ENCODE assay signal across 10 mouse cellular contexts in the genomic region with DNA sequence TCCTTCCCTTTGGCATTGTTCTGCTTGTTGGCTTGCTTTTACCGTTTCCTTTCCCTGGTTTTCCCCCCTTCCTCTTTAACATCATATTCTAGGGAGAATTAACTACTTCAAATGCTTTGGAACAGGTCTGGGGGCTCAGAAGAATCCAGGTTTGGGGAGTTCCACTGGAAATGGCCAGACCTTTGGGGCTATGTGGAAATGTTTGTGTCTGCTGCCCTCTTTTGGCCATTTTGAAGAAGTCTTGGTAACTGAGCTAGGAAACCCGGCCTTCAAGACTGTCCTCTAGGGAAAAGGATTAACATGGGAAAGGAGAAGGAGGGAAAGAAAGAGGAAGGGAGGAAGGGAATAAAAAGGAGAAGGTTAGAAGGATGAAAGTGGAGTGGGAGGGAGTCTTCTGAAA. TPM values are rescaled to one million over a fixed set of nuclear protein-coding genes. Genes with fewer than 3 reads are reported as not detected.
A peak's percentile ranks its signal among the peaks of the same experiment; 100 is the strongest.
DNase-seq lines count a peak whose midpoint lies in the region; ATAC-seq and TF ChIP-seq lines count a peak whose summit lies in the region.
"Had no signal": no experiment of that assay in that cellular context is flagged by ENCODE, and none has a peak within 500 bp of the region (broad histone marks: within the 10 kb centered on the region; RNA-seq: fewer than 3 reads in every experiment).

No protein-coding gene starts in this region.

- no peak overlapping the region for H3K4me3 ChIP-seq in lung, embryonic 14.5 days (ENCODE audit: low read depth, low read length)
- H3K4me3 ChIP-seq in lung, adult 2 months (replicated peaks; ENCODE audit: extremely low read depth, low read depth, low read length): no peak overlapping the region
- H3K4me3 ChIP-seq: heart, embryonic 15.5 days; megakaryocyte, embryonic 14.5 days had no signal

- no peak for ATAC-seq in lung, embryonic 14.5 days (ENCODE audit: insufficient read depth)
- no peak for ATAC-seq in erythroblast, adult 5-6 weeks (replicated peaks; ENCODE audit: low FRiP score, poor library complexity, severe bottlenecking)

- no peaks in the 10 kb centered on the region for H3K36me3 ChIP-seq in lung, embryonic 14.5 days (ENCODE audit: insufficient read depth)
- H3K36me3 ChIP-seq: heart, embryonic 15.5 days had no signal

- H3K9ac ChIP-seq in lung, embryonic 14.5 days: no peak overlapping the region
- H3K9ac ChIP-seq: heart, embryonic 15.5 days had no signal

- 21% methylated on average over 2 of the region's 2 CpGs for WGBS in lung, embryonic 14.5 days
- 5% methylated on average over 2 of the region's 2 CpGs for WGBS in lung, adult 2 months
- WGBS in large intestine, adult 2 months: 16% methylated on average over 2 of the region's 2 CpGs

- H3K27ac ChIP-seq in lung, embryonic 14.5 days (ENCODE audit: low read depth): no peak overlapping the region
- H3K27ac ChIP-seq: heart, embryonic 15.5 days had no signal

- H3K9me3 ChIP-seq in lung, embryonic 14.5 days (ENCODE audit: low read depth, low read length): no peaks in the 10 kb centered on the region
- H3K9me3 ChIP-seq: heart, embryonic 15.5 days; megakaryocyte, embryonic 14.5 days had no signal

- no peak overlapping the region for H3K4me2 ChIP-seq in lung, embryonic 14.5 days
- H3K4me2 ChIP-seq: heart, embryonic 15.5 days had no signal

- no peaks in the 10 kb centered on the region for H3K4me1 ChIP-seq in lung, embryonic 14.5 days (ENCODE audit: insufficient read depth)
- H3K4me1 ChIP-seq in lung, adult 2 months (ENCODE audit: control insufficient read depth, insufficient read depth, low read length): no peaks in the 10 kb centered on the region
- H3K4me1 ChIP-seq: heart, embryonic 15.5 days; megakaryocyte, embryonic 14.5 days had no signal

- peak; percentile 18 for DNase-seq in adrenal gland, adult 2 months
- DNase-seq in adrenal gland, postnatal 4 days (ENCODE audit: low spot score in 2 of 2): no peak
- DNase-seq in lung, embryonic 14.5 days: peak; percentile 57
- DNase-seq in lung, adult 2 months: no peak
- peak; percentile 1 for DNase-seq in large intestine, adult 2 months (ENCODE audit: low read depth, low spot score)
- DNase-seq in gastrocnemius, postnatal 10 days: no peak
- DNase-seq in ovary, postnatal 14 days (ENCODE audit: low spot score): no peak

- H3K27me3 ChIP-seq in lung, embryonic 14.5 days (ENCODE audit: insufficient read depth, low read length): no peaks in the 10 kb centered on the region
- H3K27me3 ChIP-seq: heart, embryonic 15.5 days; megakaryocyte, embryonic 14.5 days had no signal

- no peak for TF ChIP-seq POLR2A in lung, adult 2 months (IDR thresholded peaks at IDR 0.05; ENCODE audit: borderline replicate concordance, extremely low read depth, low read depth, low read length)

- TF ChIP-seq CTCF in lung, embryonic 14.5 days (IDR thresholded peaks at IDR 0.05; ENCODE audit: low read depth): peak; percentile 50
- TF ChIP-seq CTCF in lung, adult 2 months (IDR thresholded peaks at IDR 0.05; ENCODE audit: insufficient read depth, low read length): no peak

RNA-seq across cellular contexts. Expression of a gene that starts 36.4 kb away (rescaled TPM):
- total RNA-seq in adrenal gland, adult 2 months (2021): 100 to 1,000 TPM; 125 to 128 TPM
- polyA plus RNA-seq in adrenal gland, adult 2 months (2012; rRNA removed): 33.8 and 37.6 TPM in 2 replicates
- 100 to 1,000 TPM; 155 to 161 TPM for total RNA-seq in adrenal gland, postnatal 4 days (2021)
- 325 and 327 TPM in 2 replicates for polyA plus RNA-seq in lung, embryonic 14.5 days (2014; fragmentation: Nextera tagmentation; extraction: Ambion mirVana)
- polyA plus RNA-seq in lung, adult 2 months (2012; rRNA removed): 37.5 and 41.5 TPM in 2 replicates
- polyA plus RNA-seq in large intestine, adult 2 months (2012; rRNA removed): 30.0 and 38.4 TPM in 2 replicates
- total RNA-seq in erythroblast, adult 5-6 weeks (2015; ENCODE audit: low replicate concordance): 22.4 and 28.6 TPM in 2 replicates
- total RNA-seq in erythroblast, adult 5-6 weeks (2017; ENCODE audit: low replicate concordance): 24.1 and 30.5 TPM in 2 replicates
- 10 to 100 TPM; 68.5 to 72.0 TPM for total RNA-seq in gastrocnemius, postnatal 10 days (2021)

RNA-seq across cellular contexts. Expression of a gene that starts 46.5 kb away (rescaled TPM):
- 10 to 100 TPM; 35.8 to 45.7 TPM for total RNA-seq in adrenal gland, adult 2 months (2021)
- 1.7 and 2.4 TPM in 2 replicates for polyA plus RNA-seq in adrenal gland, adult 2 months (2012; rRNA removed)
- total RNA-seq in adrenal gland, postnatal 4 days (2021): 10 to 100 TPM; 45.7 to 45.9 TPM
- polyA plus RNA-seq in lung, embryonic 14.5 days (2014; fragmentation: Nextera tagmentation; extraction: Ambion mirVana): 83.1 and 90.4 TPM in 2 replicates
- 2.7 and 5.9 TPM in 2 replicates for polyA plus RNA-seq in lung, adult 2 months (2012; rRNA removed)
- polyA plus RNA-seq in large intestine, adult 2 months (2012; rRNA removed): 8.1 and 10.5 TPM in 2 replicates
- total RNA-seq in erythroblast, adult 5-6 weeks (2015; ENCODE audit: low replicate concordance): 30.6 and 40.5 TPM in 2 replicates
- total RNA-seq in erythroblast, adult 5-6 weeks (2017; ENCODE audit: low replicate concordance): 31.8 and 38.3 TPM in 2 replicates
- 10 to 100 TPM; 26.5 to 30.1 TPM for total RNA-seq in gastrocnemius, postnatal 10 days (2021)

Comparison
In these comparisons a context has a peak if more than half of its experiments do, and no peak if none do; other contexts are left out.
1. DNase-seq: peak in adrenal gland, adult 2 months (single experiment), lung, embryonic 14.5 days (single experiment) and large intestine, adult 2 months (single experiment); none in adrenal gland, postnatal 4 days (0 of 2), lung, adult 2 months (single experiment), gastrocnemius, postnatal 10 days (single experiment) and ovary, postnatal 14 days (single experiment).